Mouse (Mus musculus) limb, embryonic 14.5 days (tissue): ENCODE results near the gene Mapkapk3. TPM values are rescaled to one million over a fixed set of nuclear protein-coding genes. Genes with fewer than 3 reads are reported as not detected.
A peak's percentile ranks its signal among the peaks of the same experiment; 100 is the strongest.

ENCODE experiments used
- ATAC-seq: fragments of 200-750 bp; cut with Nextera tagmentation; 2 replicates; pipeline ENCODE4 v1.8.0; 2017; ENCODE audit warnings: low read depth, moderate number of reproducible peaks, moderate TSS enrichment; ENCODE audit not compliant: low FRiP score
- DNase-seq: peaks from one replicate; pipeline ENCODE4 v3.0.0-alpha.2; 2015; ENCODE audit warnings: low spot score
- H3K27ac ChIP-seq: fragments of 300-500 bp; sonication (generic); replicated peaks from 2 replicates; pipeline ENCODE4 v1.5.1; 2014; ENCODE audit warnings: low read depth, mild to moderate bottlenecking, low read length, moderate library complexity, mixed read lengths
- H3K27me3 ChIP-seq: fragments of 300-500 bp; sonication (generic); 2 replicates; pipeline ENCODE4 v1.6.1; 2014; ENCODE audit warnings: low read length, mixed read lengths; ENCODE audit not compliant: control insufficient read depth, insufficient read depth
- H3K36me3 ChIP-seq: fragments of 300-500 bp; sonication (generic); 2 replicates; pipeline ENCODE4 v1.6.1; 2014; ENCODE audit warnings: mild to moderate bottlenecking, low read length, moderate library complexity, mixed read lengths; ENCODE audit not compliant: control insufficient read depth, insufficient read depth
- H3K4me1 ChIP-seq: fragments of 300-500 bp; sonication (generic); 2 replicates; pipeline ENCODE4 v1.6.1; 2014; ENCODE audit warnings: antibody characterized with exemption, low read length, mixed read lengths; ENCODE audit not compliant: control insufficient read depth, insufficient read depth
- H3K4me2 ChIP-seq: fragments of 300-500 bp; sonication (generic); replicated peaks from 2 replicates; pipeline ENCODE4 v1.6.1; 2014; ENCODE audit warnings: low read depth, mild to moderate bottlenecking, low read length, moderate library complexity; ENCODE audit not compliant: severe bottlenecking
- H3K4me3 ChIP-seq: fragments of 300-500 bp; sonication (generic); replicated peaks from 2 replicates; pipeline ENCODE4 v1.5.1; 2014; ENCODE audit warnings: low read length
- H3K9ac ChIP-seq: fragments of 300-500 bp; sonication (generic); 2 replicates; pipeline ENCODE4 v1.6.1; 2014; ENCODE audit warnings: mild to moderate bottlenecking, low read depth, low read length, moderate library complexity; ENCODE audit not compliant: severe bottlenecking
- H3K9me3 ChIP-seq: fragments of 300-500 bp; sonication (generic); 2 replicates; pipeline ENCODE4 v1.6.1; 2016; ENCODE audit warnings: low read length; ENCODE audit not compliant: control insufficient read depth
- POLR2A ChIP-seq: fragments of 200-500 bp; IDR thresholded peaks from 2 replicates; pipeline ENCODE4 v1.8.0; 2012; ENCODE audit warnings: inconsistent platforms, mild to moderate bottlenecking, moderate library complexity, borderline replicate concordance; ENCODE audit not compliant: insufficient read depth, insufficient read length; ENCODE audit errors: extremely low read depth
- WGBS: fragments of 180-500 bp; shearing (Covaris S2); extraction: QIAGEN DNeasy Blood & Tissue Kit; methylation state at CpG from one replicate; pipeline ENCODE4 v1.1.7; 2014; 5-methylcytosine and 5-hydroxymethylcytosine counted together
- polyA plus RNA-seq, 2 experiments: library from polyadenylated mRNA; depleted of rRNA in 1 of 2; stranded (reverse) in 1 of 2; unstranded in 1 of 2; fragments of >200 nt; fragmentation: Nextera tagmentation in 1 of 2; extraction: Ambion mirVana in 1 of 2; gene quantifications; 2 replicates each; pipeline versions ENCODE4 v1.2.1 to v1.2.3; 2012 to 2014

Gene Mapkapk3
- polyA plus RNA-seq, 2 experiments: 9.7 to 15.2 TPM

GRCm38 (mm10) chr9:107299783-107300182 is 10.1 kb upstream of the Mapkapk3 start:
- Histone ChIP-seq H3K9me3 (no peaks in the 10 kb centered on the region), H3K27me3 (no peaks in the 10 kb centered on the region), H3K36me3 (peaks cover 22% of the 10 kb centered on the region), H3K4me1 (peaks cover 12% of the 10 kb centered on the region), H3K4me2 (no peak overlapping the region), H3K27ac (no peak overlapping the region), H3K4me3 (no peak overlapping the region), H3K9ac (no peak overlapping the region)
- no peak for ATAC-seq
- TF ChIP-seq POLR2A: no peak
- WGBS: 82% methylated on average over 7 of the region's 7 CpGs
- no peak for DNase-seq

GRCm38 (mm10) chr9:107298876-107299275 is 9.2 kb upstream of the Mapkapk3 start:
- no peak overlapping the region for H3K4me3 ChIP-seq
- no peaks in the 10 kb centered on the region for H3K27me3 ChIP-seq
- whole genome bisulfite sequencing: 77% methylated on average over 6 of the region's 6 CpGs
- TF ChIP-seq POLR2A: no peak
- H3K36me3 ChIP-seq: peaks cover 22% of the 10 kb centered on the region
- H3K27ac ChIP-seq: no peak overlapping the region
- ATAC-seq: no peak
- H3K9ac ChIP-seq: no peak overlapping the region
- DNase-seq: no peak
- H3K9me3 ChIP-seq: no peaks in the 10 kb centered on the region
- H3K4me1 ChIP-seq: peaks cover 12% of the 10 kb centered on the region
- H3K4me2 ChIP-seq: no peak overlapping the region

GRCm38 (mm10) chr9:107298059-107298780 is 8.5 kb upstream of the Mapkapk3 start:
- ATAC-seq: no peak
- 65% methylated on average over 8 of the region's 8 CpGs for WGBS
- H3K4me2 ChIP-seq: peak overlapping the region; percentile 92
- no peak for DNase-seq
- peaks cover 22% of the 10 kb centered on the region for H3K36me3 ChIP-seq
- no peak overlapping the region; the same call in 1 of the 2 replicates for H3K4me3 ChIP-seq
- H3K4me1 ChIP-seq: peaks cover 12% of the 10 kb centered on the region
- no peaks in the 10 kb centered on the region for H3K27me3 ChIP-seq
- no peak overlapping the region for H3K27ac ChIP-seq
- no peaks in the 10 kb centered on the region for H3K9me3 ChIP-seq
- TF ChIP-seq POLR2A: no peak
- no peak overlapping the region for H3K9ac ChIP-seq

- DNase-seq (no peak), ATAC-seq (no peak)
- H3K27ac ChIP-seq: no peak overlapping the region
- H3K36me3 ChIP-seq: peaks cover 22% of the 10 kb centered on the region
- no peaks in the 10 kb centered on the region for H3K27me3 ChIP-seq
- H3K4me2 ChIP-seq: peak overlapping the region; percentile 92
- no peak overlapping the region for H3K9ac ChIP-seq
- WGBS: 81% methylated on average over 4 of the region's 4 CpGs
- H3K4me1 ChIP-seq: peaks cover 12% of the 10 kb centered on the region
- H3K9me3 ChIP-seq: no peaks in the 10 kb centered on the region
- peak overlapping the region; percentile 69 for H3K4me3 ChIP-seq
- TF ChIP-seq POLR2A: no peak
Observed at GRCm38 (mm10) chr9:107297658-107298057, 8.0 kb upstream of the Mapkapk3 start.

- Histone ChIP-seq H3K9me3 (no peaks in the 10 kb centered on the region), H3K4me1 (peaks cover 12% of the 10 kb centered on the region), H3K4me2 (peak overlapping the region; percentile 92), H3K27ac (peak overlapping the region; percentile 63), H3K9ac (peak overlapping the region; percentile 75), H3K27me3 (no peaks in the 10 kb centered on the region), H3K4me3 (peak overlapping the region; percentile 69), H3K36me3 (peaks cover 18% of the 10 kb centered on the region)
- WGBS: 14% methylated on average over 16 of the region's 16 CpGs
- DNase-seq (no peak), ATAC-seq (0 out of 2 replicates have a peak, but pooled peaks have one; percentile 6)
- TF ChIP-seq POLR2A: no peak
Observed at GRCm38 (mm10) chr9:107297059-107297458, 7.4 kb upstream of the Mapkapk3 start.
